In the genomic region with DNA sequence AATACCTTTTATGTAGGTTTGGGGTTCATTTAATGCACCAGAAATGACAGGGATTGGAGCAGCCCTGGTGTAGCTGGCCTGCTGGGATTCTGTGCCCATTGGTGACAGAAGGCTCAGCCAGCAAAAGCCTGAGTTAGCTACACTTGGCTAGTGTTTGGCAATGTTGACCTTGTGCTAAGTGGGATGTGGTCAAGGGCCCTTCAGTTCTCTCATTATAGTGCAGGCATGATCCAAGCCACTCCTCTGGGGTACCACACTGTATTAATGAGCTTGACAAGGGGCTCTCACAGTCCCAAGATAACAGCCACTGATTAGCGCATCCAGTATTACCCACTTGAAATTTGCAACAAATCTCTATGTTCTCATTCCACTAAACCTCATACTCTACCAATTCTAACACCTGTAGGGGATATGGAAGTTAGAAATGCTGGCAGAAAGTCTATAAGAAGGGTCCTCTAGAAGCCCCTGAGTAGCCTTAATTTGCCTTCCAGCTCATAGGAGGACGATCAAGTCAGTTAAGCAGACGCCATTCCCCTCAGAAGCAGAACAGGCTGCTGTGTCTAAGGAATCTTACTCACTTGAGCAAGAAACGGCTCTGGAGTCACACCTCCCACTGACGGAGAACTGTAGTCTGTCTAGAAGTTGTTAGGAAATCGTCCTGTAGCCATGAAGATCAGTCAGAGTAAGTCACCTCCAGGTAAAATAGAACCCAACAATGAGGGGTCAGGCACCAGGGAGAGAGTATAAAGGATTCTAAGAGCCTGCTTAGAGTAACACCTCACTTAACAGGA, we compare ENCODE assay signal across 29 mouse cellular contexts.
DNase-seq lines count a peak whose midpoint lies in the region; ATAC-seq lines count a peak whose summit lies in the region.
"Had no signal": no experiment of that assay in that cellular context is flagged by ENCODE, and none has a peak within 500 bp of the region (broad histone marks: within the 10 kb centered on the region; RNA-seq: fewer than 3 reads in every experiment).

No protein-coding gene starts in this region.

- no peak for DNase-seq in heart, adult 9 months (ENCODE audit: low spot score in 2 of 2)
- peak; percentile 67 to 75 for DNase-seq in lung, adult 18-20 months
- DNase-seq in lung, postnatal 25 days (ENCODE audit: low spot score): peak; percentile 65
- no peak for DNase-seq in kidney, adult 18-20 months
- DNase-seq in left cerebral cortex, postnatal 4 days: no peak
- DNase-seq: adrenal gland, postnatal 14 days; cerebellum, adult 18-20 months; cerebellum, postnatal 10 days; kidney, adult 9 months; kidney, postnatal 10 days; layer of hippocampus, postnatal 36 days; right cerebral cortex, adult 18-20 months; spleen, adult 18-20 months; thymus, adult 2 months; thymus, postnatal 36 days had no signal

- no peak for ATAC-seq in heart, embryonic 11.5 days (replicated peaks; ENCODE audit: insufficient number of reproducible peaks, low FRiP score, low TSS enrichment)
- ATAC-seq in lung, embryonic 15.5 days (ENCODE audit: borderline replicate concordance, extremely low read depth, low FRiP score, low TSS enrichment): peak; percentile 31; the same call in 1 of the 2 replicates
- ATAC-seq: CD4-positive, CD25-positive, alpha-beta regulatory T cell, adult 4 months; forebrain, embryonic 13.5 days; hindbrain, postnatal 0 days; intestine, embryonic 15.5 days had no signal

- 43% methylated on average over 6 of the region's 6 CpGs for WGBS in heart, embryonic 11.5 days (ENCODE audit: insufficient replicate concordance)
- WGBS in lung, embryonic 15.5 days: 57% methylated on average over 6 of the region's 6 CpGs

- H3K9me3 ChIP-seq in heart, embryonic 11.5 days (replicated peaks; ENCODE audit: control insufficient read depth, low read length): no peaks in the 10 kb centered on the region
- H3K9me3 ChIP-seq in lung, embryonic 15.5 days: no peaks in the 10 kb centered on the region
- H3K9me3 ChIP-seq: forebrain, embryonic 13.5 days; heart, embryonic 12.5 days; intestine, embryonic 15.5 days; limb, embryonic 10.5 days; limb, embryonic 15.5 days; neural tube, embryonic 12.5 days had no signal

- peaks cover 23% of the 10 kb centered on the region for H3K4me1 ChIP-seq in heart, embryonic 11.5 days (ENCODE audit: control insufficient read depth, insufficient read depth, low read length)
- 0 out of 2 replicates have a peak, but pooled peaks cover 6% of the 10 kb centered on the region for H3K4me1 ChIP-seq in lung, embryonic 15.5 days
- H3K4me1 ChIP-seq: intestine, embryonic 15.5 days had no signal

- 0 out of 2 replicates have a peak, but pooled peaks cover 2% of the 10 kb centered on the region for H3K36me3 ChIP-seq in heart, embryonic 11.5 days (ENCODE audit: control insufficient read depth, insufficient read depth, low read length)
- H3K36me3 ChIP-seq in lung, embryonic 15.5 days: no peaks in the 10 kb centered on the region
- H3K36me3 ChIP-seq: heart, embryonic 12.5 days; intestine, embryonic 15.5 days; limb, embryonic 15.5 days; neural tube, embryonic 12.5 days had no signal

- intact Hi-C loops in left cerebral cortex, postnatal 4 days (cut with DNase I): no loop called here

- H3K4me2 ChIP-seq in heart, embryonic 11.5 days: 0 out of 2 replicates have a peak overlapping the region, but pooled peaks have one; percentile 15
- no peak overlapping the region for H3K4me2 ChIP-seq in lung, embryonic 15.5 days
- H3K4me2 ChIP-seq: forebrain, embryonic 13.5 days; heart, embryonic 12.5 days; intestine, embryonic 15.5 days; limb, embryonic 15.5 days; neural tube, embryonic 12.5 days had no signal

- H3K9ac ChIP-seq in heart, embryonic 11.5 days (ENCODE audit: low read depth, low read length): no peak overlapping the region
- no peak overlapping the region for H3K9ac ChIP-seq in lung, embryonic 15.5 days
- H3K9ac ChIP-seq: forebrain, embryonic 13.5 days; heart, embryonic 12.5 days; intestine, embryonic 15.5 days; limb, embryonic 15.5 days; liver, embryonic 14.5 days; neural tube, embryonic 12.5 days had no signal

- H3K4me3 ChIP-seq in heart, embryonic 11.5 days (ENCODE audit: low read depth, low read length): no peak overlapping the region
- no peak overlapping the region for H3K4me3 ChIP-seq in lung, embryonic 15.5 days
- H3K4me3 ChIP-seq: erythroblast, embryonic 14.5 days; forebrain, embryonic 13.5 days; heart, embryonic 12.5 days; intestine, embryonic 15.5 days; limb, embryonic 10.5 days; limb, embryonic 15.5 days; myocyte; neural tube, embryonic 12.5 days had no signal

- no peaks in the 10 kb centered on the region for H3K27me3 ChIP-seq in heart, embryonic 11.5 days (ENCODE audit: control insufficient read depth, insufficient read depth, low read length)
- peaks cover 76% of the 10 kb centered on the region; the same call in 1 of the 2 replicates for H3K27me3 ChIP-seq in lung, embryonic 15.5 days
- H3K27me3 ChIP-seq: heart, embryonic 12.5 days; intestine, embryonic 15.5 days; limb, embryonic 15.5 days; neural tube, embryonic 12.5 days had no signal

- H3K27ac ChIP-seq in heart, embryonic 11.5 days (ENCODE audit: low read depth, low read length): no peak overlapping the region
- H3K27ac ChIP-seq in lung, embryonic 15.5 days: no peak overlapping the region
- H3K27ac ChIP-seq: forebrain, embryonic 13.5 days; hindbrain, postnatal 0 days; intestine, embryonic 15.5 days; limb, embryonic 10.5 days; limb, embryonic 15.5 days; liver, embryonic 14.5 days; neural tube, embryonic 12.5 days; stomach, postnatal 0 days had no signal

Comparison
In these comparisons a context has a peak if more than half of its experiments do, and no peak if none do; other contexts are left out.
1. DNase-seq: peak in lung, adult 18-20 months (2 of 2) and lung, postnatal 25 days (single experiment); none in heart, adult 9 months (0 of 2), kidney, adult 18-20 months (single experiment) and left cerebral cortex, postnatal 4 days (single experiment).